Mouse (Mus musculus) kidney, embryonic 14.5 days (tissue): Measurements from ENCODE around the gene Zmynd15. TPM values are rescaled to one million over a fixed set of nuclear protein-coding genes. Genes with fewer than 3 reads are reported as not detected.

Experiments used
- ATAC-seq: fragments of 200-750 bp; cut with Nextera tagmentation; 2 replicates; pipeline ENCODE4 v1.8.0; 2017; ENCODE audit warnings: moderate number of reproducible peaks, mild to moderate bottlenecking, moderate TSS enrichment, moderate library complexity; ENCODE audit not compliant: low FRiP score, low TSS enrichment
- H3K27ac ChIP-seq: fragments of 300-500 bp; sonication (generic); 2 replicates; pipeline ENCODE4 v1.5.1; 2014; ENCODE audit warnings: low read depth, mild to moderate bottlenecking, low read length, moderate library complexity, mixed read lengths
- H3K27me3 ChIP-seq: fragments of 300-500 bp; sonication (generic); 2 replicates; pipeline ENCODE4 v1.6.1; 2014; ENCODE audit warnings: mild to moderate bottlenecking, low read length; ENCODE audit not compliant: control insufficient read depth, insufficient read depth
- H3K36me3 ChIP-seq: fragments of 300-500 bp; sonication (generic); 2 replicates; pipeline ENCODE4 v1.6.1; 2014; ENCODE audit warnings: low read length, mixed read lengths; ENCODE audit not compliant: control insufficient read depth, insufficient read depth
- H3K4me1 ChIP-seq: fragments of 300-500 bp; sonication (generic); 2 replicates; pipeline ENCODE4 v1.6.1; 2014; ENCODE audit warnings: low read length, mixed read lengths; ENCODE audit not compliant: control insufficient read depth, insufficient read depth
- H3K4me2 ChIP-seq: fragments of 300-500 bp; sonication (generic); replicated peaks from 2 replicates; pipeline ENCODE4 v1.6.1; 2014; ENCODE audit warnings: low read depth, mild to moderate bottlenecking, low read length
- H3K4me3 ChIP-seq: fragments of 300-500 bp; sonication (generic); 2 replicates; pipeline ENCODE4 v1.5.1; 2014; ENCODE audit warnings: mild to moderate bottlenecking, low read length
- H3K9ac ChIP-seq: fragments of 300-500 bp; sonication (generic); 2 replicates; pipeline ENCODE4 v1.6.1; 2014; ENCODE audit warnings: low read depth, mild to moderate bottlenecking, low read length, moderate library complexity
- H3K9me3 ChIP-seq: fragments of 300-500 bp; sonication (generic); 2 replicates; pipeline ENCODE4 v1.6.1; 2016; ENCODE audit warnings: low read length; ENCODE audit not compliant: control insufficient read depth
- WGBS: fragments of 180-500 bp; shearing (Covaris S2); extraction: QIAGEN DNeasy Blood & Tissue Kit; methylation state at CpG from one replicate; pipeline ENCODE4 v1.1.7; 2014; 5-methylcytosine and 5-hydroxymethylcytosine counted together
- polyA plus RNA-seq: library from polyadenylated mRNA; unstranded; fragments of >200 nt; fragmentation: Nextera tagmentation; extraction: Ambion mirVana; gene quantifications from 2 replicates; pipeline ENCODE4 v1.2.1, GENCODE M21; 2014

Gene Zmynd15
- polyA plus RNA-seq, 1 experiment from 2014 or later, result 0.88 TPM

- Histone ChIP-seq H3K9ac (no peak overlapping the region), H3K27ac (no peak overlapping the region), H3K36me3 (peaks cover 45% of the 10 kb centered on the region), H3K4me3 (no peak overlapping the region), H3K9me3 (no peaks in the 10 kb centered on the region), H3K4me1 (no peaks in the 10 kb centered on the region), H3K4me2 (no peak overlapping the region), H3K27me3 (no peaks in the 10 kb centered on the region)
- no peak for ATAC-seq
- WGBS, result 97% methylated on average over 4 of the region's 4 CpGs
Measured at GRCm38 (mm10) chr11:70440637-70441036, 18.6 kb upstream of the Zmynd15 start.

DNA sequence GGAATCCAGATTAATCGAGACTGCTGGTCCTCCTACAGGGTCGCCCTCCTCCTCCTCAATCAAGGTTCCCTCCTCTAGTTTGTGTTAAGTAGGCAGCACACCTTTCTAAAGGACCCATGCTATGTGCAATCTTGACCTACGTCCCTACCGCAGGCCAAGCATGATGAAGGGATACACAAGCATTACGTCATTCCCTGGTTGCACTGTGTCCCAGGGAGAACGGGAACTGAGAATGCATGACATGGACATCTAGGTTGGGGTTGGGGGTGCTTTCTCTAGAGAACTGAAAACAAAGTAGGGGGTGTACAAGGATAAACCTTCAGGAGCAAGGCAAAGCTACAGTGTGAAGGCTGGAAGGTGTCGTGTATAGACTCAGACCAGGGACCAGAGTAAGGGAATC, 17.4 kb upstream of the Zmynd15 start:
- no peaks in the 10 kb centered on the region for H3K9me3 ChIP-seq
- 91% methylated on average over 7 of the region's 7 CpGs for WGBS

DNA sequence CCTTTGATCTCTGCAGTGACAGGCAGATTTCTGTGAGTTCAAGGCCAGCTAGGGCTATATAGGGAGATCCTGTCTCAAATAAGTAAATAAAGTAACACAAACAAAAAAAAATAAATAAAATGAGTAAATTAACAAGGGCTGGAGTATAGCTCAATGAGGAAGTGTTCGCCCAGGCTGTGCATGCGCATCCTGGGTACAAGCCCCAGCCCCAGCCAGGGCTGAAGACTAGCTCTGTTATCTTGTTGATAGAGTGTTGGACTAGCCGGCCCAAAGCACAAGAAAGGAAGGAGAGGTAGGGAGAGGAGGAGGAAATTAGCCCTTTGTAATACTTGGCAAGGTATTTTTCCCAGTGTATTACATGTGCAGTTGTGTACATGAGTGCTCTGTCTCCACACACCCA, 15.3 kb upstream of the Zmynd15 start:
- no peaks in the 10 kb centered on the region for H3K4me1 ChIP-seq
- peaks cover 20% of the 10 kb centered on the region; the same call in 1 of the 2 replicates for H3K36me3 ChIP-seq
- WGBS, result 91% methylated on average over 3 of the region's 3 CpGs
- H3K27ac ChIP-seq, result no peak overlapping the region
- no peak for ATAC-seq
- H3K9me3 ChIP-seq, result no peaks in the 10 kb centered on the region
- H3K27me3 ChIP-seq, result no peaks in the 10 kb centered on the region
- H3K4me2 ChIP-seq, result no peak overlapping the region
- no peak overlapping the region for H3K4me3 ChIP-seq
- no peak overlapping the region for H3K9ac ChIP-seq

More for the DNA sequence above, 17.4 kb upstream of the Zmynd15 start:
- ATAC-seq, result no peak
- Histone ChIP-seq H3K36me3 (peaks cover 38% of the 10 kb centered on the region), H3K9ac (no peak overlapping the region), H3K4me3 (no peak overlapping the region), H3K4me1 (no peaks in the 10 kb centered on the region), H3K4me2 (no peak overlapping the region), H3K27me3 (no peaks in the 10 kb centered on the region), H3K27ac (no peak overlapping the region)

- H3K27me3 ChIP-seq, result no peaks in the 10 kb centered on the region
- no peak overlapping the region for H3K4me3 ChIP-seq
- H3K27ac ChIP-seq, result no peak overlapping the region
- no peaks in the 10 kb centered on the region for H3K4me1 ChIP-seq
- no peaks in the 10 kb centered on the region for H3K9me3 ChIP-seq
- no peak for ATAC-seq
- no peak overlapping the region for H3K4me2 ChIP-seq
- no peak overlapping the region for H3K9ac ChIP-seq
- WGBS, result 77% methylated on average over 6 of the region's 6 CpGs
- H3K36me3 ChIP-seq, result peaks cover 13% of the 10 kb centered on the region; the same call in 1 of the 2 replicates
Measured at GRCm38 (mm10) chr11:70444667-70445066, 14.6 kb upstream of the Zmynd15 start.

- H3K9ac ChIP-seq, result no peak overlapping the region
- H3K27ac ChIP-seq, result no peak overlapping the region
- no peak overlapping the region for H3K4me2 ChIP-seq
- no peak overlapping the region for H3K4me3 ChIP-seq
- H3K27me3 ChIP-seq, result no peaks in the 10 kb centered on the region
- no peaks in the 10 kb centered on the region for H3K9me3 ChIP-seq
- WGBS, result 33% methylated on average over 3 of the region's 3 CpGs
- ATAC-seq, result no peak
- no peaks in the 10 kb centered on the region for H3K36me3 ChIP-seq
- H3K4me1 ChIP-seq, result no peaks in the 10 kb centered on the region
Measured at GRCm38 (mm10) chr11:70446756-70447155, 12.5 kb upstream of the Zmynd15 start.

- no peaks in the 10 kb centered on the region for H3K27me3 ChIP-seq
- no peak overlapping the region for H3K4me3 ChIP-seq
- no peak for ATAC-seq
- no peak overlapping the region for H3K27ac ChIP-seq
- WGBS, result 88% methylated on average over 1 of the region's 1 CpGs
- H3K9me3 ChIP-seq, result no peaks in the 10 kb centered on the region
- H3K4me2 ChIP-seq, result no peak overlapping the region
- H3K36me3 ChIP-seq, result no peaks in the 10 kb centered on the region
- no peak overlapping the region for H3K9ac ChIP-seq
- peaks cover 2% of the 10 kb centered on the region; the same call in 1 of the 2 replicates for H3K4me1 ChIP-seq
Measured at GRCm38 (mm10) chr11:70447373-70447772, 11.9 kb upstream of the Zmynd15 start.

GRCm38 (mm10) chr11:70450926-70451325, 8.3 kb upstream of the Zmynd15 start:
- Histone ChIP-seq H3K9me3 (no peaks in the 10 kb centered on the region), H3K9ac (no peak overlapping the region), H3K4me1 (peaks cover 7% of the 10 kb centered on the region; the same call in 1 of the 2 replicates), H3K27ac (no peak overlapping the region), H3K4me3 (no peak overlapping the region), H3K27me3 (no peaks in the 10 kb centered on the region), H3K36me3 (peaks cover 6% of the 10 kb centered on the region; the same call in 1 of the 2 replicates), H3K4me2 (no peak overlapping the region)
- no peak for ATAC-seq
- WGBS, result 79% methylated on average over 2 of the region's 2 CpGs

GRCm38 (mm10) chr11:70451797-70452498, 7.3 kb upstream of the Zmynd15 start, which contains the start of gene Med11:
Gene Med11, plus strand, starts transcription at chr11:70451919.
- Histone ChIP-seq H3K27ac (peak within 1 kb of the TSS; percentile 92), H3K9me3 (no peaks in the 10 kb centered on the region), H3K4me2 (peak within 1 kb of the TSS; percentile 73), H3K4me1 (peaks cover 7% of the 10 kb centered on the region; the same call in 1 of the 2 replicates), H3K27me3 (no peaks in the 10 kb centered on the region), H3K9ac (peak within 1 kb of the TSS; percentile 78), H3K36me3 (peaks cover 6% of the 10 kb centered on the region; the same call in 1 of the 2 replicates), H3K4me3 (peak within 1 kb of the TSS; percentile 63)
- under 1% methylated on average over 45 of the region's 46 CpGs for WGBS
- ATAC-seq, result peak; percentile 97

DNA sequence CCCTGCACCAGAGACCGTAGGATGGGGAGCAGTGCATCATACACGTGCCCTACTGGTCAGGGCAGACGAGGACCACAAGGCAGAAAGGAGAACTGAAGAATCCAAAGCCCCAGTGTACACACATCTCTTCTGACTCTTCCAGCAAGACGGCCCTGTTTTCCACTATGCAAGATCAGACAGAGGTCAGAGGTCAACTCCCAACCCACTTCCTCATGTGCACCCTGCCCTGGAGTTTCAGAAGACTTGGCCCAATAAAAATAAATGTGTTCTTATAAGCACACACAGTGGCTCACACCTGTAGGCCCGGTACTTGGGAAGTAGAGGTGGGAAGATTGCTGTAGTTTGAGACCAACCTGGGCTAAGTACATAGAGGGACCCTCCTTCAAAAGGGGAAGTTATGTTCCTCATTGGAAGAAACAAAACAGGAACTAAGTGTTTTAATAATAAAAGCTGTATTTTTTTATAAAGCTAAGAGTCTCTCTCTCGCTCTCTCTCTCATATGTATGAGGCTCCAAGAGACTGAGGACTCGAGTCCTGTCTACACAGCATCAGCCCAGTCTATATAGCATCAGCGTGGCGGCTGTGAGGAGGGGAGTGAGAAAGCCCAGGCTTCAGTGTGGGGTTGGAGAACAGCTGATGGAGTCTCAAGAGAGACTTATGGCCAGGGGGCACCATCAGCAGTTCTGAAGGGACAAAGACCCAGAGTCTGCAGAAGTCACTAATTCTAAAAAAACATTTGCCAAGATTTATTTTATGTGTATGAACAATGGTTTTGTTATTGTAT, 5.8 kb upstream of the Zmynd15 start:
- Histone ChIP-seq H3K9ac (no peak overlapping the region), H3K4me2 (no peak overlapping the region), H3K27ac (no peak overlapping the region), H3K27me3 (no peaks in the 10 kb centered on the region), H3K4me1 (peaks cover 7% of the 10 kb centered on the region; the same call in 1 of the 2 replicates), H3K4me3 (no peak overlapping the region), H3K9me3 (no peaks in the 10 kb centered on the region), H3K36me3 (peaks cover 6% of the 10 kb centered on the region; the same call in 1 of the 2 replicates)
- ATAC-seq, result no peak
- WGBS, result 91% methylated on average over 9 of the region's 9 CpGs
